Mouse (Mus musculus) ES-Bruce4 (cell line): ENCODE measurements around the gene Myl3. TPM values are rescaled to one million over a fixed set of nuclear protein-coding genes. Genes with fewer than 3 reads are reported as not detected.

Experiments used
- H3K27ac ChIP-seq: 2 replicates; pipeline ENCODE4 v1.5.1; 2012; ENCODE audit warnings: low read length, inconsistent platforms; ENCODE audit not compliant: insufficient read depth
- H3K27me3 ChIP-seq: 2 replicates; pipeline ENCODE4 v1.6.1; 2012; ENCODE audit warnings: mild to moderate bottlenecking, low read length, inconsistent platforms; ENCODE audit not compliant: control insufficient read depth, poor library complexity, insufficient read depth, severe bottlenecking
- H3K36me3 ChIP-seq: 2 replicates; pipeline ENCODE4 v1.6.1; 2012; ENCODE audit warnings: inconsistent platforms, mild to moderate bottlenecking, low read length, moderate library complexity; ENCODE audit not compliant: control insufficient read depth, poor library complexity, insufficient read depth, severe bottlenecking
- H3K4me1 ChIP-seq: one replicate; pipeline ENCODE4 v1.8.1; 2011; ENCODE audit warnings: low read length; ENCODE audit not compliant: control insufficient read depth, insufficient read depth
- H3K4me3 ChIP-seq: 2 replicates; pipeline ENCODE4 v1.5.1; 2011; ENCODE audit warnings: low read depth, mild to moderate bottlenecking, low read length
- H3K9ac ChIP-seq: 2 replicates; pipeline ENCODE4 v1.6.1; 2012; ENCODE audit warnings: low read depth, mild to moderate bottlenecking, inconsistent platforms; ENCODE audit not compliant: poor library complexity, severe bottlenecking
- H3K9me3 ChIP-seq: replicated peaks from 2 replicates; pipeline ENCODE4 v1.6.1; 2012; ENCODE audit warnings: mild to moderate bottlenecking, low read length, inconsistent platforms; ENCODE audit not compliant: control insufficient read depth, poor library complexity, insufficient read depth, severe bottlenecking
- CTCF ChIP-seq: IDR thresholded peaks from one replicate; pipeline ENCODE4 v1.8.1; 2011; ENCODE audit warnings: low read depth, low read length
- EP300 ChIP-seq: IDR thresholded peaks from 2 replicates; pipeline ENCODE4 v1.6.1; 2011; ENCODE audit warnings: low read depth, low read length; ENCODE audit not compliant: insufficient read depth
- POLR2A ChIP-seq: IDR thresholded peaks from one replicate; pipeline ENCODE4 v1.8.1; 2011; ENCODE audit warnings: low read length; ENCODE audit not compliant: insufficient read depth
- polyA plus RNA-seq: library from polyadenylated mRNA; stranded (reverse); fragments of >200 nt; gene quantifications from 2 replicates; pipeline ENCODE4 v1.2.4, GENCODE M21; 2011; ENCODE audit warnings: low read depth; ENCODE audit not compliant: missing spikeins, insufficient read depth, insufficient read length

Myl3 gene
- polyA plus RNA-seq, 1 experiment: 4.1 TPM

DNA sequence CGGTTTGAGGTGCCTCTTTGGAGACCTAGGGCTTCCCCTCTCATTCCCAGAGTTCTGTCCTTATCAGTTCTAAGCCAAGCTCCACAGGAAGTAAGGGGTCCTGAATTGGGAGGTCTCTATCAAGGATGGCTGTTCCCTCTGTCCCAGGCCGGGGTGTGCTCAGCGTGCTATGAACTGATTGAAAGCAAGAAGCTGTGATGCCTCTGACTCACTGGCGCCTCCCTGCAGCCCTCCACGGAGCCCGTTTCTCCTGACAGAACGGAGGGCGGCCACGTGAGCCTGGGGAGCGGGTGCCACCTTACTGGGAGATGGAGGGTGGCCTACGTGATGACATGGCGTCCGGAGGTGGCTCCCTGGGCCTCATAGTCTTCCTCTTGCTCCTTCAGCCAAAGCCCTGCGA, 56.2 kb downstream of the Myl3 start, which contains the start of gene Prss42:
Prss42 (plus strand) TSS at position 301 of the 400 bp plus-strand sequence.
- H3K36me3 ChIP-seq: peaks cover 3% of the 10 kb centered on the region; the same call in 1 of the 2 replicates
- H3K9me3 ChIP-seq: no peaks in the 10 kb centered on the region
- TF ChIP-seq POLR2A (no peak), EP300 (no peak)
- no peaks in the 10 kb centered on the region for H3K27me3 ChIP-seq
- H3K4me1 ChIP-seq: no peaks in the 10 kb centered on the region
- peak within 1 kb of the TSS; percentile 95 for H3K4me3 ChIP-seq
- H3K27ac ChIP-seq: 0 out of 2 replicates have a peak within 1 kb of the TSS, but pooled peaks have one; percentile 42
- peak within 1 kb of the TSS; percentile 52 for H3K9ac ChIP-seq

GRCm38 (mm10) chr9:110800834-110801479, 59.3 kb downstream of the Myl3 start:
- TF ChIP-seq EP300 (no peak), POLR2A (no peak), CTCF (no peak)
- Histone ChIP-seq H3K27ac (no peak overlapping the region), H3K36me3 (peaks cover 3% of the 10 kb centered on the region; the same call in 1 of the 2 replicates), H3K9ac (no peak overlapping the region), H3K9me3 (no peaks in the 10 kb centered on the region), H3K4me3 (no peak overlapping the region), H3K4me1 (no peaks in the 10 kb centered on the region), H3K27me3 (no peaks in the 10 kb centered on the region)

- no peaks in the 10 kb centered on the region for H3K4me1 ChIP-seq
- no peaks in the 10 kb centered on the region for H3K9me3 ChIP-seq
- TF ChIP-seq EP300: no peak
- TF ChIP-seq POLR2A: no peak
- TF ChIP-seq CTCF: no peak
- no peak overlapping the region for H3K4me3 ChIP-seq
- no peak overlapping the region for H3K27ac ChIP-seq
- H3K9ac ChIP-seq: no peak overlapping the region
- H3K27me3 ChIP-seq: no peaks in the 10 kb centered on the region
- H3K36me3 ChIP-seq: peaks cover 3% of the 10 kb centered on the region; the same call in 1 of the 2 replicates
Measured at GRCm38 (mm10) chr9:110803294-110803693, 61.6 kb downstream of the Myl3 start.

DNA sequence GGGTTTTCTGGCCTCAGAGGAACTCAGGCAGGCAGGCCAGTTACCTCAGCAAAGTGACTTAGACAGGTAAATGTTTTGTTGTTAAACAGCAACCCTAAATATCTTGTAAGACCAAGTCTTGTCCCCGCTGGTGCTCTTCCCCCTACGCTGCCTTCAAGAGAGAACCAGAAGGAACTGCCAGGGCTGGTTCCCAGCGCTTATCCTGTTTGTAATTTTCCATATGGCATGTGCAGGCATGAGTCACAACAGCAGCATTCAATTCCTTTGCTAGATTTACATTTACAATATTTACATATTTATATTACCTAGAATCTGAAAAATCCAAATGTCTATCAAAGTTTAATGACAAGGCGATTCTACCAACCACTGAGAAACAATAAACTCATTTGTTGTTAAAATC, 68.4 kb downstream of the Myl3 start:
- no peaks in the 10 kb centered on the region for H3K27me3 ChIP-seq
- TF ChIP-seq CTCF: no peak
- TF ChIP-seq POLR2A: no peak
- TF ChIP-seq EP300: no peak

DNA sequence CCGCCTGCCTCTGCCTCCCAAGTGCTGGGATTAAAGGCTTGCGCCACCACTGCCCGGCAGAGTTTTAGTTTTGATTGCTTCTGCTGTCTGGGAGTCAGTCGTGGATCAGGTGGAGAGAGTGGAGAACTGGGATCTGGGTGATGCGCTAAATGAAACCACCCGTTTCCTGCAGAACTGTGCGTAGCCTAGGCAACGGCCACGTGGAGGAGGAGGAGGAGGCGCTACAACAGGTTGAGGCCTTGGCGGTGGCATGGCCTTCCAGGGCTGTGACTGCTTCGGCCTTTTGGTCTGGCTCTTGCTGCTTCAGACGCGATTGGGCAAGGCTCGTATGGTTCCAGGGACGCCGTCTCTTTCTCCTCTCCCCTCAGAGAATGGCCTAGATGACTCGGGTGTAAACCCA, 72.1 kb downstream of the Myl3 start, which contains the start of gene Prss44:
Prss44 (plus strand) TSS at position 206 of the 400 bp plus-strand sequence.
- Histone ChIP-seq H3K9me3 (no peaks in the 10 kb centered on the region), H3K9ac (no peak within 1 kb of the TSS), H3K27me3 (no peaks in the 10 kb centered on the region), H3K36me3 (no peaks in the 10 kb centered on the region), H3K27ac (no peak within 1 kb of the TSS), H3K4me1 (no peaks in the 10 kb centered on the region), H3K4me3 (peak within 1 kb of the TSS; percentile 43)
- no peak for TF ChIP-seq POLR2A
- no peak for TF ChIP-seq EP300
- TF ChIP-seq CTCF: no peak

More for the DNA sequence above, 68.4 kb downstream of the Myl3 start:
- no peak overlapping the region for H3K27ac ChIP-seq
- H3K36me3 ChIP-seq: no peaks in the 10 kb centered on the region
- no peaks in the 10 kb centered on the region for H3K9me3 ChIP-seq
- no peaks in the 10 kb centered on the region for H3K4me1 ChIP-seq
- no peak overlapping the region for H3K9ac ChIP-seq
- H3K4me3 ChIP-seq: no peak overlapping the region

Other genes with a start within 250 kb of the Myl3 start
- gene Setd2, start 209.3 kb upstream of the Myl3 start, polyA plus RNA-seq: 82.3 and 86.0 TPM in 2 replicates
- 43.5 and 48.0 TPM in 2 replicates for gene Nradd, start 117.4 kb upstream of the Myl3 start, polyA plus RNA-seq
- gene Nbeal2, start 87.7 kb upstream of the Myl3 start, polyA plus RNA-seq: 10.3 and 11.6 TPM in 2 replicates
- 33.5 and 40.5 TPM in 2 replicates for gene Ccdc12, start 85.4 kb upstream of the Myl3 start, polyA plus RNA-seq
- 3.4 and 4.6 TPM in 2 replicates for gene Pth1r, start 5.3 kb downstream of the Myl3 start, polyA plus RNA-seq
- 8.7 and 11.0 TPM in 2 replicates for gene Prss42, start 56.3 kb downstream of the Myl3 start, polyA plus RNA-seq
- gene Prss44, start 72.1 kb downstream of the Myl3 start, polyA plus RNA-seq: 0.54 and 2.1 TPM in 2 replicates
- not detected in 2 replicates for gene Prss43, start 84.8 kb downstream of the Myl3 start, polyA plus RNA-seq
- gene Prss45, start 92.7 kb downstream of the Myl3 start, polyA plus RNA-seq: 0.66 TPM in 1 of 2 replicates, not detected in the other
- not detected in 2 replicates for gene Prss46, start 102.6 kb downstream of the Myl3 start, polyA plus RNA-seq
- 1.9 and 2.7 TPM in 2 replicates for gene Prss50, start 116.1 kb downstream of the Myl3 start, polyA plus RNA-seq
- 17.4 and 18.1 TPM in 2 replicates for gene Als2cl, start 138.0 kb downstream of the Myl3 start, polyA plus RNA-seq
- 1.6 and 3.1 TPM in 2 replicates for gene Tmie, start 138.3 kb downstream of the Myl3 start, polyA plus RNA-seq
- gene Fam240a, start 175.0 kb downstream of the Myl3 start, polyA plus RNA-seq: not detected in 2 replicates
- gene Tdgf1, start 204.3 kb downstream of the Myl3 start, polyA plus RNA-seq: 462 and 483 TPM in 2 replicates
- gene Lrrc2, start 209.7 kb downstream of the Myl3 start, polyA plus RNA-seq: 5.8 and 11.9 TPM in 2 replicates
- gene Rtp3, start 248.7 kb downstream of the Myl3 start, polyA plus RNA-seq: not detected in 2 replicates